Mouse (Mus musculus) kidney, embryonic 16.5 days (tissue): ENCODE measurements at regions not wholly inside any gene's neighbourhood (a gene's known extent, or its start where the extent isn't known, plus 50 kb on each side); places are given as distances from the start of the nearest gene placed in this dataset.

Source experiments
- ATAC-seq: fragments of 200-750 bp; cut with Nextera tagmentation; 2 replicates; pipeline ENCODE4 v1.8.0; 2017; ENCODE audit warnings: moderate TSS enrichment; ENCODE audit not compliant: low FRiP score, low TSS enrichment
- H3K27ac ChIP-seq: fragments of 300-500 bp; sonication (generic); 2 replicates; pipeline ENCODE4 v1.5.1; 2014; ENCODE audit warnings: low read length
- H3K27me3 ChIP-seq: fragments of 300-500 bp; sonication (generic); 2 replicates; pipeline ENCODE4 v1.6.1; 2014; ENCODE audit warnings: low read length, control low read depth, mixed read lengths; ENCODE audit not compliant: insufficient read depth
- H3K36me3 ChIP-seq: fragments of 300-500 bp; sonication (generic); 2 replicates; pipeline ENCODE4 v1.6.1; 2014; ENCODE audit warnings: low read length, control low read depth, mixed read lengths; ENCODE audit not compliant: insufficient read depth
- H3K4me1 ChIP-seq: fragments of 300-500 bp; sonication (generic); 2 replicates; pipeline ENCODE4 v1.6.1; 2014; ENCODE audit warnings: low read length, control low read depth, mixed read lengths; ENCODE audit not compliant: insufficient read depth
- H3K4me2 ChIP-seq: fragments of 300-500 bp; sonication (generic); replicated peaks from 2 replicates; pipeline ENCODE4 v1.6.1; 2014; ENCODE audit warnings: low read depth, low read length
- H3K4me3 ChIP-seq: fragments of 300-500 bp; sonication (generic); 2 replicates; pipeline ENCODE4 v1.5.1; 2014; ENCODE audit warnings: mild to moderate bottlenecking, low read length
- H3K9ac ChIP-seq: fragments of 300-500 bp; sonication (generic); replicated peaks from 2 replicates; pipeline ENCODE4 v1.6.1; 2014; ENCODE audit warnings: low read length
- H3K9me3 ChIP-seq: fragments of 300-500 bp; sonication (generic); 2 replicates; pipeline ENCODE4 v1.6.1; 2016; ENCODE audit warnings: low read length, control low read depth
- WGBS: fragments of 180-500 bp; shearing (Covaris S2); extraction: QIAGEN DNeasy Blood & Tissue Kit; methylation state at CpG from one replicate; pipeline ENCODE4 v1.1.7; 2014; 5-methylcytosine and 5-hydroxymethylcytosine counted together

DNA sequence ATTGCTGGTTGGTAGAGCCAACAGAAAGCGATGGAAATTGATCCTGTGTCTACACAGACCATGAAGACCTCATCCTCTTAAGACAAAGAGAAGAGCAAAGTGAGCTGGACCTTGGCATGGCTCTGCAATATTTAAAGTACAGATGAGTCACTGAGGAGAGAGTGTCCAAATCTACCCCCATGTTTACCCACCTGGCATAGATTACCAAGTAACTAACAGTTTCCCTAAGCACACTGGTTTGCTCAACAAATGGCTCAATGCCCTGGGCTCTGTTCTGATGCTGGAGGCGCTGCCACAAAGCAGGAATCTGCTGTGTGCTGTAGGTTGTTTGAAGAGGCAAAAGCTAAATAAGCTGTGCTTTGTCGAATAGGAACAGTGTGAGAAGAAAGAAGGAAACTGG, 345.0 kb upstream of the Gm10131 start:
- WGBS, result 79% methylated on average over 3 of the region's 3 CpGs
- Histone ChIP-seq H3K36me3 (no peaks in the 10 kb centered on the region), H3K9ac (no peak overlapping the region), H3K9me3 (no peaks in the 10 kb centered on the region; the same call in 1 of the 2 replicates), H3K27ac (no peak overlapping the region), H3K4me3 (no peak overlapping the region), H3K4me2 (no peak overlapping the region), H3K4me1 (no peaks in the 10 kb centered on the region), H3K27me3 (no peaks in the 10 kb centered on the region)
- ATAC-seq, result no peak

GRCm38 (mm10) chr8:34455376-34455775, 343.8 kb upstream of the Gm10131 start:
- Histone ChIP-seq H3K27me3 (no peaks in the 10 kb centered on the region), H3K36me3 (no peaks in the 10 kb centered on the region), H3K4me1 (no peaks in the 10 kb centered on the region), H3K4me2 (no peak overlapping the region), H3K9me3 (no peaks in the 10 kb centered on the region), H3K4me3 (no peak overlapping the region), H3K27ac (no peak overlapping the region), H3K9ac (no peak overlapping the region)
- ATAC-seq, result peak; percentile 74; the same call in 1 of the 2 replicates
- 59% methylated on average over 14 of the region's 14 CpGs for WGBS

- no peak for ATAC-seq
- WGBS, result 90% methylated on average over 6 of the region's 6 CpGs
Measured at GRCm38 (mm10) chr8:34452811-34453210, 341.3 kb upstream of the Gm10131 start.

DNA sequence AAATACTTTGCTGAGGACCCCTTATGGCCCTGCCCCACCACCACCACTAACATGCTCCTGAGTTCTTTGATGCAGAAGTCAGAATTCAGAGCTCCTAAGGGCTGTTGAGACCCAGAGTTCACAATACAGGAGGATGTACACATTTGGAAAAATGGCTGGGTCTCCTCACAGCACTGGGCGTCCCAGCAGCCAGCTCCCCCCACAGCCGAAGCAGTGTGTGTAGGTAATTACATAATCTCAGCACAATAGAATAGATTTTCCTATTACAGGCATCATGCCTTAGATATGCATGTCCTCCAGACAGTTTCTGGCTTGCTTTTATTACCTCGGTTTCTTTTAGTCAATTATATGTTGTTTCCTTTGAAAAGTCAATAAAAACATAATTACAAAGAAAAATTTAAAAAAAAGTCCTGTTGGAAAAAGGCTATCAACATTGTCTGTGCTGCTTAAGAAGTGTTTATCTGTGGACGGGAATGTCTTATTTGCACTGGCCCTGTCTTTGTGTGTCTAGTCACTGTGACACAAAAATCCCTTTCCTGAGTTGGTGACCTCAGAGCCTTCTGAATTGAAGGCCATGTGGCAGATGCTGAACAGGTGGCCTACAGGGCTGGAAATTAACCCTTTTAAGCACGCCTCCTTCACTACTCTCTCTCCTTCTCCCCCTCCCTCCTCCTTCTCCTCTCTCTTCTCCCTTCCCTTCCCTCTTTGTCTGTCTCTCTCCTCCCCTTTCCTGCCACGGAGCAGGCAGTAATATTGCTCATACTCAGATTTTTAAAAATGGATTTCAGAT, 339.9 kb upstream of the Gm10131 start:
- Histone ChIP-seq H3K27me3 (no peaks in the 10 kb centered on the region), H3K9ac (no peak overlapping the region), H3K9me3 (no peaks in the 10 kb centered on the region), H3K4me1 (peaks cover 14% of the 10 kb centered on the region), H3K4me3 (no peak overlapping the region), H3K36me3 (no peaks in the 10 kb centered on the region), H3K27ac (no peak overlapping the region), H3K4me2 (no peak overlapping the region)
- 45% methylated on average over 6 of the region's 6 CpGs for WGBS
- no peak for ATAC-seq

More at GRCm38 (mm10) chr8:34452811-34453210, 341.3 kb upstream of the Gm10131 start:
- H3K9me3 ChIP-seq, result no peaks in the 10 kb centered on the region
- H3K4me2 ChIP-seq, result no peak overlapping the region
- no peak overlapping the region for H3K9ac ChIP-seq
- H3K4me1 ChIP-seq, result peaks cover 12% of the 10 kb centered on the region
- H3K4me3 ChIP-seq, result no peak overlapping the region
- H3K36me3 ChIP-seq, result no peaks in the 10 kb centered on the region
- H3K27ac ChIP-seq, result no peak overlapping the region
- no peaks in the 10 kb centered on the region for H3K27me3 ChIP-seq

DNA sequence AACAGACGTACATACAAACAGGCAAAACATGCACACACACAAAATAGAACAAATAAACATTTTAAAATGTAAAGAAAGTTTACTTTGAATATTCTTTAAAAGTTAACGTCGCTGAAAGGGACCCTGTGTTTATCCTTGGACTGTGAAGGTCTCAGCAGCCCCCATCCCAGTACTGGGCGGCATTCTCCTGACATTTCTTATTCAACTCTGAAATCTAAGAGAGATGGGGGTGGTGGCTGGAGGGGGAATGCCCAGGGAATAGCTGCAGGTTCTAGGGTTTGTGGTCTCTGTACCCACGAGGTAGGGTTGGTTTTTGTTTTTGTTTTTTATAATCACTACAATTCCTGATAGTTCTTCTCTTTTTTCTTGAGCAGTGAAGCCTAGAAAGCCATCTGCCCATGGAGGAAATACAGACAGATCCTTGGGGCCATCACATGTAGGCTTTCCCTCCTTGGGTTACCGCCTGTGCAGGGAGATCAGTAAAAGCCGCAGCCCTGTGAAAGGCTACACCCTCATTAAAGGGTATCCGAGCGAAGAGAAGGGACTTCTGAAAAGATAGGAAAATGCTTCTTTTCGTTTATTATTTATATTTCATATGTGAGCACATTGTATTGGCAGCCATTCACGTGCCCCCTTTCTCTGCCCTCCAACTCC, 338.0 kb upstream of the Gm10131 start:
- ATAC-seq, result peak; percentile 63; the same call in 1 of the 2 replicates
- Histone ChIP-seq H3K4me3 (no peak overlapping the region), H3K9ac (no peak overlapping the region), H3K4me2 (no peak overlapping the region), H3K36me3 (no peaks in the 10 kb centered on the region), H3K27me3 (no peaks in the 10 kb centered on the region), H3K9me3 (no peaks in the 10 kb centered on the region), H3K4me1 (peaks cover 14% of the 10 kb centered on the region), H3K27ac (no peak overlapping the region)
- WGBS, result 62% methylated on average over 11 of the region's 11 CpGs

- ATAC-seq, result no peak
- no peaks in the 10 kb centered on the region for H3K27me3 ChIP-seq
- H3K36me3 ChIP-seq, result no peaks in the 10 kb centered on the region
- H3K4me1 ChIP-seq, result peaks cover 14% of the 10 kb centered on the region
- H3K4me2 ChIP-seq, result peak overlapping the region; percentile 37
- H3K9me3 ChIP-seq, result no peaks in the 10 kb centered on the region
- no peak overlapping the region for H3K27ac ChIP-seq
- H3K4me3 ChIP-seq, result no peak overlapping the region
- H3K9ac ChIP-seq, result no peak overlapping the region
- WGBS, result 28% methylated on average over 18 of the region's 18 CpGs
Measured at GRCm38 (mm10) chr8:34447880-34448830, 336.6 kb upstream of the Gm10131 start.

DNA sequence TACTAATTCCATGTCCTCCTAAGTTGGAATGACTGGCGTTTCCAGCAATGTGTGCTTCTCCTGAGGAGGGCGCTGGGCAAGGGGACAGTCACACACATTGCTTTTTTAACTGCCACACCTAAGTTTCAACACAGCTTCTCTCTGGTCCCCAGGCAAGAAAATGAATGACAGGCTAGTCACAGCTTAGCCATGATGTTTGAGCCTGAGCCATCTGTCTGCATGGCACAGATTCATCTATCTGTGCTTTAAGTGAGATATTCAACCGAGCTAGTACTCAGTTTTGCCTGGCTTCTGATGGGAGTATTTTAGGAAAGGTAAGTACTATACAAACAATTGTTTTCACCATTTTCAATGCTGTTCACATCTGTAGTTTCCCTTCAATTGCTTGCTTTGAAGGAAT, 331.2 kb upstream of the Gm10131 start:
- ATAC-seq, result no peak
- Histone ChIP-seq H3K27me3 (no peaks in the 10 kb centered on the region), H3K36me3 (no peaks in the 10 kb centered on the region), H3K9me3 (no peaks in the 10 kb centered on the region), H3K4me3 (no peak overlapping the region), H3K9ac (no peak overlapping the region), H3K4me1 (peaks cover 1% of the 10 kb centered on the region), H3K27ac (no peak overlapping the region), H3K4me2 (no peak overlapping the region)
- 86% methylated on average over 3 of the region's 3 CpGs for WGBS

DNA sequence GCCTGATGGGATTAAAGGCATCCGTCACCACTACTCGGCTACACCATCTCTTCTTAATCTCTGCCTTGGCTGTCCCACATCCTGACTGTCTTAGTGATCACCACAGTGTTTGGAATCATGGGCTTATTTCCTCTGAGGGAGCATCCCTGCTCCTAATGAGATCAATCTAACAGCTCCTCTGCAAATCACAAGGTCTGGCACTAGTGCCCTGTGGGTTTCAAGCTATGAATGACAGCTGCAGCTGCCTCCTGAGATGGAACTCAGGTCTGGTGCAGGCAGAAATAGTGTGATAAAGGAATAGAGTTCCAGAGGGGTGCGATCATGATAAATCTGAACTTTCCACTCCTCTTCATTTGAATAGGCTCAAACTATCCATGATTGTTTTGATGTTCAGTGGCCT, 330.2 kb upstream of the Gm10131 start:
- H3K4me3 ChIP-seq, result no peak overlapping the region
- no peak overlapping the region for H3K9ac ChIP-seq
- H3K27ac ChIP-seq, result no peak overlapping the region
- no peak for ATAC-seq
- H3K9me3 ChIP-seq, result no peaks in the 10 kb centered on the region
- H3K4me1 ChIP-seq, result no peaks in the 10 kb centered on the region
- WGBS, result 63% methylated on average over 3 of the region's 3 CpGs
- H3K36me3 ChIP-seq, result no peaks in the 10 kb centered on the region
- H3K27me3 ChIP-seq, result no peaks in the 10 kb centered on the region
- no peak overlapping the region for H3K4me2 ChIP-seq

GRCm38 (mm10) chr8:34440771-34441170, 329.2 kb upstream of the Gm10131 start:
- no peak overlapping the region for H3K4me3 ChIP-seq
- no peak overlapping the region for H3K4me2 ChIP-seq
- WGBS, result 70% methylated on average over 4 of the region's 4 CpGs
- no peak overlapping the region for H3K9ac ChIP-seq
- H3K27ac ChIP-seq, result no peak overlapping the region
- H3K27me3 ChIP-seq, result no peaks in the 10 kb centered on the region
- no peaks in the 10 kb centered on the region for H3K9me3 ChIP-seq
- peak; percentile 49; the same call in 1 of the 2 replicates for ATAC-seq
- no peaks in the 10 kb centered on the region for H3K4me1 ChIP-seq
- no peaks in the 10 kb centered on the region for H3K36me3 ChIP-seq
